Mouse (Mus musculus) Patski (cell line): ENCODE results near the gene E2f7. TPM values are rescaled to one million over a fixed set of nuclear protein-coding genes. Genes with fewer than 3 reads are reported as not detected.

ENCODE experiments used
- ATAC-seq: fragments of 100-300 bp; one replicate; pipeline ENCODE4 v1.8.0; 2021
- CTCF ChIA-PET: fragments of 350-600 bp; sonication (Branson Sonifier 250); formaldehyde crosslinking; loops from one replicate; lab custom pipeline; 2022; ENCODE audit warnings: inconsistent platforms; lab: Charles Lee
- POLR2A ChIA-PET: fragments of 350-600 bp; sonication (Branson Sonifier 250); formaldehyde crosslinking; loops from one replicate; lab custom pipeline; 2022; ENCODE audit warnings: antibody characterized with exemption, inconsistent platforms; lab: Charles Lee
- DNase-seq: peaks from one replicate; pipeline ENCODE4 v3.0.0-alpha.2; 2011; ENCODE audit warnings: low read depth, low spot score
- H3K27me3 ChIP-seq: fragments of 371-371 bp; one replicate; pipeline ENCODE4 v1.5.1; 2021
- CTCF ChIP-seq: fragments of 100-300 bp; IDR thresholded peaks from one replicate; pipeline ENCODE4 v1.5.1; 2021
- in situ Hi-C: fragments of 300-500 bp; cut with MboI; formaldehyde crosslinking; loops from 3 replicates; pipeline ENCODE4 v1.11.1; 2018; ENCODE audit warnings: low pct_unique_long_range_greater_than_20kb, mixed read lengths
- polyA plus RNA-seq: library from polyadenylated mRNA; unstranded; gene quantifications from one replicate; pipeline ENCODE4 v1.2.3, GENCODE M21; 2021

The E2f7 gene
- polyA plus RNA-seq, 1 experiment from 2014 or later: 3.1 TPM

- ATAC-seq: no peak
- ChIA-PET CTCF (interaction anchor here (0.6 kb wide), 1 partner anchor 40 kb away, joined by 3 read pairs; no protein-coding TSS in a partner anchor), POLR2A (no interaction called here)
- no peak for TF ChIP-seq CTCF
- peaks cover 7% of the 10 kb centered on the region for H3K27me3 ChIP-seq
- in situ Hi-C loops: no loop called here
- DNase-seq: no peak
Measured at GRCm38 (mm10) chr10:110835115-110835806, 90.0 kb downstream of the E2f7 start.

Other genes starting within 250 kb of the E2f7 start
- gene Csrp2, start 174.3 kb downstream of the E2f7 start, polyA plus RNA-seq: 17.6 TPM